Mouse (Mus musculus) left cerebral cortex, adult 9 months (tissue): ENCODE measurements around the gene Ccdc116.
A peak's percentile ranks its signal among the peaks of the same experiment; 100 is the strongest.
"Not testable (repeated sequence)": the region's sequence is repeated elsewhere in the genome, so short reads cannot be mapped to it uniquely, and the experiment has no call there.

Experiments
- DNase-seq, 2 experiments: peaks; one replicate each; pipeline ENCODE4 v3.0.0; 2022; ENCODE audit warnings: low spot score in 2 of 2

Ccdc116 gene

GRCm38 (mm10) chr16:17146772-17147235 is at the start of gene Ccdc116:
Gene Ccdc116, minus strand, starts transcription at chr16:17147229.
- DNase-seq: peak; percentile 57 to 80

- no peak for DNase-seq
Observed at GRCm38 (mm10) chr16:17193823-17194222, 46.8 kb upstream of the Ccdc116 start.

GRCm38 (mm10) chr16:17185475-17185874 is 38.4 kb upstream of the Ccdc116 start:
- no peak for DNase-seq

- no peak for DNase-seq
Observed at GRCm38 (mm10) chr16:17183003-17183402, 36.0 kb upstream of the Ccdc116 start.

GRCm38 (mm10) chr16:17182136-17182535 is 35.1 kb upstream of the Ccdc116 start:
- DNase-seq: no peak

- DNase-seq: peak in 1 of 2 experiments; percentile 19
Observed at GRCm38 (mm10) chr16:17181382-17181781, 34.4 kb upstream of the Ccdc116 start.

- no peak for DNase-seq
Observed at GRCm38 (mm10) chr16:17179706-17180105, 32.7 kb upstream of the Ccdc116 start.

- no peak for DNase-seq
Observed at GRCm38 (mm10) chr16:17177623-17178170, 30.7 kb upstream of the Ccdc116 start.

GRCm38 (mm10) chr16:17175765-17176164 is 28.7 kb upstream of the Ccdc116 start:
- DNase-seq: no peak

GRCm38 (mm10) chr16:17168049-17168448 is 21.0 kb upstream of the Ccdc116 start:
- DNase-seq: no peak

- DNase-seq: no peak
Observed at GRCm38 (mm10) chr16:17167179-17167578, 20.1 kb upstream of the Ccdc116 start.

- not testable (repeated sequence) for DNase-seq
Observed at GRCm38 (mm10) chr16:17165478-17165877, 18.4 kb upstream of the Ccdc116 start.

- no peak for DNase-seq
Observed at GRCm38 (mm10) chr16:17154346-17154745, 7.3 kb upstream of the Ccdc116 start.

- DNase-seq: no peak
Observed at GRCm38 (mm10) chr16:17151874-17152273, 4.8 kb upstream of the Ccdc116 start.

GRCm38 (mm10) chr16:17150520-17151258 is 3.7 kb upstream of the Ccdc116 start:
- no peak for DNase-seq

GRCm38 (mm10) chr16:17148084-17148483 is 1.1 kb upstream of the Ccdc116 start:
- DNase-seq: no peak

- no peak for DNase-seq
Observed at GRCm38 (mm10) chr16:17147391-17147929, 431 bp upstream of the Ccdc116 start.

- DNase-seq: no peak
Observed at GRCm38 (mm10) chr16:17144339-17144738, 2.7 kb downstream of the Ccdc116 start, which contains the start of gene Ydjc. Gene Ydjc, plus strand, starts transcription at chr16:17144621.

GRCm38 (mm10) chr16:17137355-17137754 is 9.7 kb downstream of the Ccdc116 start:
- no peak for DNase-seq

- no peak for DNase-seq
Observed at GRCm38 (mm10) chr16:17132906-17133200, 14.2 kb downstream of the Ccdc116 start.

GRCm38 (mm10) chr16:17132089-17132905 is 14.7 kb downstream of the Ccdc116 start, which contains the start of gene Sdf2l1:
Gene Sdf2l1, minus strand, starts transcription at chr16:17132383.
- DNase-seq: peak; percentile 94 to 99
